Mouse (Mus musculus) spleen, adult 2 months (tissue): ENCODE data around the gene Cir1. TPM values are rescaled to one million over a fixed set of nuclear protein-coding genes. Genes with fewer than 3 reads are reported as not detected.

Experiments used
- DNase-seq, 2 experiments: peaks; one replicate each; pipeline versions ENCODE4 v3.0.0 to v3.0.0-alpha.2; 2012 to 2021; ENCODE audit warnings: low spot score in 2 of 2, low read depth in 1 of 2
- H3K27ac ChIP-seq: fragments of 200-500 bp; 2 replicates; pipeline ENCODE4 v1.5.1; 2012; ENCODE audit warnings: low read length, inconsistent platforms; ENCODE audit not compliant: insufficient read depth
- H3K27me3 ChIP-seq: fragments of 200-500 bp; 2 replicates; pipeline ENCODE4 v1.6.1; 2012; ENCODE audit warnings: mild to moderate bottlenecking, moderate library complexity, low read length, inconsistent platforms; ENCODE audit not compliant: control insufficient read depth, insufficient read depth
- H3K36me3 ChIP-seq: fragments of 200-500 bp; 2 replicates; pipeline ENCODE4 v1.6.1; 2012; ENCODE audit warnings: mild to moderate bottlenecking, low read length, inconsistent platforms; ENCODE audit not compliant: control insufficient read depth, insufficient read depth
- H3K4me1 ChIP-seq: fragments of 200-500 bp; 2 replicates; pipeline ENCODE4 v1.6.1; 2011; ENCODE audit warnings: inconsistent platforms; ENCODE audit not compliant: control insufficient read depth, insufficient read depth, insufficient read length
- H3K4me3 ChIP-seq: fragments of 200-500 bp; 2 replicates; pipeline ENCODE4 v1.5.1; 2011; ENCODE audit warnings: mild to moderate bottlenecking, inconsistent platforms; ENCODE audit not compliant: insufficient read depth, insufficient read length; ENCODE audit errors: extremely low read depth
- CTCF ChIP-seq: fragments of 200-500 bp; IDR thresholded peaks from 2 replicates; pipeline ENCODE4 v1.5.1; 2011; ENCODE audit warnings: mild to moderate bottlenecking, inconsistent platforms; ENCODE audit not compliant: insufficient read depth, insufficient read length, insufficient replicate concordance; ENCODE audit errors: extremely low read depth
- POLR2A ChIP-seq: fragments of 200-500 bp; IDR thresholded peaks from 2 replicates; pipeline ENCODE4 v1.6.1; 2011; ENCODE audit warnings: low read depth, low read length, inconsistent platforms
- WGBS: fragments of 180-500 bp; shearing (Covaris S2); methylation state at CpG from one replicate; pipeline ENCODE4 v1.1.7; 2018; 5-methylcytosine and 5-hydroxymethylcytosine counted together
- polyA plus RNA-seq: library from polyadenylated mRNA; depleted of rRNA; stranded (reverse); fragments of >200 nt; gene quantifications from 2 replicates; pipeline ENCODE4 v1.2.3, GENCODE M21; 2012

The Cir1 gene
- polyA plus RNA-seq, 1 experiment: 1.5 TPM

- peaks cover 13% of the 10 kb centered on the region for H3K36me3 ChIP-seq
- DNase-seq: no peak
- 26% methylated on average over 2 of the region's 2 CpGs for WGBS
- TF ChIP-seq CTCF (no peak), POLR2A (no peak)
- peaks cover 4% of the 10 kb centered on the region for H3K4me1 ChIP-seq
- H3K4me3 ChIP-seq: no peak overlapping the region
- no peak overlapping the region for H3K27ac ChIP-seq
- peaks cover 5% of the 10 kb centered on the region; the same call in 1 of the 2 replicates for H3K27me3 ChIP-seq
Observed at GRCm38 (mm10) chr2:73285630-73286029, 26.9 kb downstream of the Cir1 start.

- Histone ChIP-seq H3K27ac (no peak overlapping the region), H3K36me3 (peaks cover 1% of the 10 kb centered on the region), H3K27me3 (peaks cover 28% of the 10 kb centered on the region), H3K4me1 (peaks cover 18% of the 10 kb centered on the region), H3K4me3 (no peak overlapping the region)
- DNase-seq: no peak
- WGBS: 45% methylated on average over 7 of the region's 7 CpGs
- TF ChIP-seq CTCF (no peak), POLR2A (no peak)
Observed at GRCm38 (mm10) chr2:73281707-73282106, 30.8 kb downstream of the Cir1 start.

GRCm38 (mm10) chr2:73281048-73281661 lies 31.3 kb downstream of the Cir1 start:
- no peak for DNase-seq
- Histone ChIP-seq H3K4me1 (peaks cover 18% of the 10 kb centered on the region), H3K4me3 (peak overlapping the region; percentile 4; the same call in 1 of the 2 replicates), H3K36me3 (peaks cover 1% of the 10 kb centered on the region; the same call in 1 of the 2 replicates), H3K27me3 (peaks cover 32% of the 10 kb centered on the region), H3K27ac (no peak overlapping the region)
- no peak for TF ChIP-seq CTCF
- no peak for TF ChIP-seq POLR2A
- whole genome bisulfite sequencing: 19% methylated on average over 22 of the region's 22 CpGs

GRCm38 (mm10) chr2:73280356-73281047 lies 32.0 kb downstream of the Cir1 start:
- H3K4me1 ChIP-seq: peaks cover 18% of the 10 kb centered on the region
- H3K36me3 ChIP-seq: peaks cover 1% of the 10 kb centered on the region; the same call in 1 of the 2 replicates
- WGBS: 11% methylated on average over 33 of the region's 33 CpGs
- H3K27ac ChIP-seq: no peak overlapping the region
- no peak for DNase-seq
- peaks cover 32% of the 10 kb centered on the region for H3K27me3 ChIP-seq
- H3K4me3 ChIP-seq: no peak overlapping the region; the same call in 1 of the 2 replicates
- no peak for TF ChIP-seq CTCF
- no peak for TF ChIP-seq POLR2A

GRCm38 (mm10) chr2:73279271-73280038 lies 33.0 kb downstream of the Cir1 start:
- 8% methylated on average over 28 of the region's 31 CpGs for WGBS
- H3K27me3 ChIP-seq: peaks cover 36% of the 10 kb centered on the region
- no peak for DNase-seq
- no peak overlapping the region for H3K4me3 ChIP-seq
- TF ChIP-seq CTCF: no peak
- TF ChIP-seq POLR2A: no peak
- H3K36me3 ChIP-seq: no peaks in the 10 kb centered on the region
- peaks cover 22% of the 10 kb centered on the region for H3K4me1 ChIP-seq
- no peak overlapping the region for H3K27ac ChIP-seq

GRCm38 (mm10) chr2:73278869-73279268 lies 33.6 kb downstream of the Cir1 start:
- no peak for DNase-seq
- TF ChIP-seq POLR2A: no peak
- TF ChIP-seq CTCF: no peak
- Histone ChIP-seq H3K4me1 (peaks cover 28% of the 10 kb centered on the region), H3K4me3 (no peak overlapping the region), H3K36me3 (no peaks in the 10 kb centered on the region), H3K27ac (no peak overlapping the region), H3K27me3 (peaks cover 41% of the 10 kb centered on the region)
- WGBS: 6% methylated on average over 17 of the region's 17 CpGs
